Comparison of ENCODE assay signal across 8 mouse cellular contexts in the genomic region with DNA sequence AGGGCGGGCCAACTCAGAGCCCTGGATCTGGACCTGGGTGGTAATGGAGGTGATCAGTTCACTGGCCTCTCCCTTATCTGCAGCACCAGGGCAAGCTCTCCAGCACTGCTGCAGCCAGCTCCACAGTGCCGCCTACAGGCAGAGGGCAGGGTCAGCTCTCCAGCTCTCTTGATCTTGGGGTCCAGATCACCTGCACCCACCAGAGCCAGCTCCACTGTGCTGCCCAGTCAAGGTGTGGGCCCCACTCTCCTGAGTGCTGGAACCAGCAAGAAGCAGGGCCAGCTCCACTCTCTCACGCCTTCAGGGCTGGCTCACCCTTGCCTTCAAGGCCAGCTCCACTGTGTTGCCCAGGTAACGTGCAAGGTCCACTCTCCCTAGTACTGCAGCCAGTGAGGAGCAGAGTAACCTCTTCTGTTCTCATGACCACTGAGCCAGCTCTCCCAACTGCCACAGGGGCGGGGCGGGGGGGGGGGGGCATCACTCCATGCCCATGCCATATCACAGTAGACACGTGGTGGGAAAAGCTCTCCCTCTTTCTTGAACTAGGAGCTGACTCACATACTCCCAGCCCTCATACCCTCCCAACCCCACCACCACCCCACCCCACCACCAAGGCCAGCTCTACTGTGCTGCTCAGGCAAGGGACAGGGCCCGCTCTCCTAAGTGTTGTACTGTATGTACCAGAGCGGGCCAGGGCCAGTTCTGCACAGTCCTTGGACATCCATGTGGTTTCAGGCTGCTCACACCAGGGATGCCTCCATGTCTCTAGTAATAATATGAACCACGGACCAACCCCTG. TPM values are rescaled to one million over a fixed set of nuclear protein-coding genes. Genes with fewer than 3 reads are reported as not detected.
DNase-seq lines count a peak whose midpoint lies in the region; ATAC-seq lines count a peak whose summit lies in the region.
"Had no signal": no experiment of that assay in that cellular context is flagged by ENCODE, and none has a peak within 500 bp of the region (broad histone marks: within the 10 kb centered on the region; RNA-seq: fewer than 3 reads in every experiment).

No protein-coding gene starts in this region.

- no peak overlapping the region for H3K9ac ChIP-seq in lung, embryonic 16.5 days (ENCODE audit: low read length)
- H3K9ac ChIP-seq in limb, embryonic 15.5 days = no peak overlapping the region

- no peak overlapping the region for H3K4me2 ChIP-seq in lung, embryonic 16.5 days (ENCODE audit: low read depth, low read length)
- no peak overlapping the region for H3K4me2 ChIP-seq in limb, embryonic 15.5 days

- H3K36me3 ChIP-seq in lung, embryonic 16.5 days (ENCODE audit: control insufficient read depth, insufficient read depth, low read length) = no peaks in the 10 kb centered on the region
- no peaks in the 10 kb centered on the region for H3K36me3 ChIP-seq in limb, embryonic 15.5 days

- no peaks in the 10 kb centered on the region for H3K9me3 ChIP-seq in lung, embryonic 16.5 days (ENCODE audit: control insufficient read depth, low read length)
- H3K9me3 ChIP-seq in limb, embryonic 15.5 days = no peaks in the 10 kb centered on the region

- WGBS in lung, embryonic 16.5 days = 73% methylated on average over 10 of the region's 10 CpGs
- WGBS in limb, embryonic 15.5 days = 70% methylated on average over 10 of the region's 10 CpGs

- no peak for DNase-seq in lung, postnatal 25 days (ENCODE audit: low spot score)
- peak; percentile 54 for DNase-seq in adrenal gland, postnatal 14 days
- DNase-seq in testis, postnatal 10 days (ENCODE audit: low spot score) = peak; percentile 50
- no peak for DNase-seq in right cerebral cortex, adult 18-20 months

- no peaks in the 10 kb centered on the region for H3K4me1 ChIP-seq in lung, embryonic 16.5 days (replicated peaks; ENCODE audit: control insufficient read depth, insufficient read depth, low read length)
- H3K4me1 ChIP-seq in limb, embryonic 15.5 days = no peaks in the 10 kb centered on the region

- 0 out of 2 replicates have a peak, but pooled peaks have one; percentile 12 for ATAC-seq in lung, embryonic 16.5 days (ENCODE audit: low read depth)
- peak; percentile 79 to 84 for ATAC-seq in hematopoietic stem cell, adult 5-6 weeks (replicated peaks in 1 of 2; ENCODE audit: insufficient read depth in 1 of 2, low FRiP score in 2 of 2, low TSS enrichment in 1 of 2, low read depth in 1 of 2, poor library complexity in 2 of 2, severe bottlenecking in 2 of 2)
- ATAC-seq in limb, embryonic 15.5 days (ENCODE audit: insufficient number of reproducible peaks, low FRiP score, low TSS enrichment, low read depth) = peak; percentile 35; the same call in 1 of the 2 replicates

- H3K27me3 ChIP-seq in lung, embryonic 16.5 days (ENCODE audit: control insufficient read depth, insufficient read depth, low read depth, low read length) = no peaks in the 10 kb centered on the region
- H3K27me3 ChIP-seq in limb, embryonic 15.5 days = no peaks in the 10 kb centered on the region

- no peak overlapping the region for H3K27ac ChIP-seq in lung, embryonic 16.5 days (ENCODE audit: low read length)
- H3K27ac ChIP-seq in limb, embryonic 15.5 days = no peak overlapping the region

- no peak overlapping the region for H3K4me3 ChIP-seq in lung, embryonic 16.5 days (ENCODE audit: low read length)
- H3K4me3 ChIP-seq in limb, embryonic 15.5 days = no peak overlapping the region

RNA-seq across cellular contexts. Expression of a gene that starts 30.0 kb away (rescaled TPM):
- polyA plus RNA-seq in lung, embryonic 16.5 days (2015; fragmentation: Nextera tagmentation; extraction: Ambion mirVana) = 126 and 127 TPM in 2 replicates
- total RNA-seq in adrenal gland, postnatal 14 days (2021) = 140 and 142 TPM in 2 replicates
- 39.4 and 69.8 TPM in 2 replicates for total RNA-seq in hematopoietic stem cell, adult 5-6 weeks (2017)
- polyA plus RNA-seq in limb, embryonic 15.5 days (2015; fragmentation: Nextera tagmentation; extraction: Ambion mirVana) = 103 and 109 TPM in 2 replicates

RNA-seq across cellular contexts. Expression of a gene that starts 33.5 kb away (rescaled TPM):
- polyA plus RNA-seq in lung, embryonic 16.5 days (2015; fragmentation: Nextera tagmentation; extraction: Ambion mirVana) = not detected in 2 replicates
- not detected in 2 replicates for total RNA-seq in adrenal gland, postnatal 14 days (2021)
- not detected in 2 replicates for total RNA-seq in hematopoietic stem cell, adult 5-6 weeks (2017)
- not detected in 2 replicates for polyA plus RNA-seq in limb, embryonic 15.5 days (2015; fragmentation: Nextera tagmentation; extraction: Ambion mirVana)
- polyA plus RNA-seq: gonadal fat pad, adult 2 months had no signal

Comparison
In these comparisons a context has a peak if more than half of its experiments do, and no peak if none do; other contexts are left out.
1. ATAC-seq: peak in every context shown above with its lines; median percentile 82 in hematopoietic stem cell, adult 5-6 weeks; 35 in limb, embryonic 15.5 days; 12 in lung, embryonic 16.5 days.
2. DNase-seq: peak in adrenal gland, postnatal 14 days (single experiment) and testis, postnatal 10 days (single experiment); none in lung, postnatal 25 days (single experiment) and right cerebral cortex, adult 18-20 months (single experiment).